Mouse (Mus musculus) neural tube, embryonic 14.5 days (tissue): ENCODE measurements around the gene Rnf224. TPM values are rescaled to one million over a fixed set of nuclear protein-coding genes. Genes with fewer than 3 reads are reported as not detected.

Experiments used
- ATAC-seq: fragments of 200-750 bp; cut with Nextera tagmentation; 2 replicates; pipeline ENCODE4 v1.8.0; 2017; ENCODE audit warnings: low read depth, mild to moderate bottlenecking, moderate TSS enrichment, moderate library complexity
- H3K27ac ChIP-seq: fragments of 300-500 bp; sonication (generic); 2 replicates; pipeline ENCODE4 v1.5.1; 2014; ENCODE audit warnings: low read depth, mild to moderate bottlenecking, control low read depth, low read length, moderate library complexity, mixed read lengths
- H3K27me3 ChIP-seq: fragments of 300-500 bp; sonication (generic); 2 replicates; pipeline ENCODE4 v1.6.1; 2014; ENCODE audit warnings: low read length; ENCODE audit not compliant: control insufficient read depth, insufficient read depth
- H3K36me3 ChIP-seq: fragments of 300-500 bp; sonication (generic); 2 replicates; pipeline ENCODE4 v1.6.1; 2014; ENCODE audit warnings: low read length, mixed read lengths; ENCODE audit not compliant: control insufficient read depth, insufficient read depth
- H3K4me1 ChIP-seq: fragments of 300-500 bp; sonication (generic); 2 replicates; pipeline ENCODE4 v1.6.1; 2014; ENCODE audit warnings: low read length; ENCODE audit not compliant: control insufficient read depth, insufficient read depth
- H3K4me2 ChIP-seq: fragments of 300-500 bp; sonication (generic); 2 replicates; pipeline ENCODE4 v1.6.1; 2014; ENCODE audit warnings: mild to moderate bottlenecking, low read depth, low read length, control low read depth
- H3K4me3 ChIP-seq: fragments of 300-500 bp; sonication (generic); 2 replicates; pipeline ENCODE4 v1.5.1; 2014; ENCODE audit warnings: low read depth, low read length, control low read depth, mixed read lengths
- H3K9ac ChIP-seq: fragments of 300-500 bp; sonication (generic); replicated peaks from 2 replicates; pipeline ENCODE4 v1.6.1; 2014; ENCODE audit warnings: low read depth, mild to moderate bottlenecking, control low read depth, low read length, mixed read lengths
- H3K9me3 ChIP-seq: fragments of 300-500 bp; sonication (generic); 2 replicates; pipeline ENCODE4 v1.6.1; 2016; ENCODE audit warnings: low read length; ENCODE audit not compliant: control insufficient read depth
- WGBS: fragments of 180-500 bp; shearing (Covaris S2); extraction: QIAGEN DNeasy Blood & Tissue Kit; methylation state at CpG from one replicate; pipeline ENCODE4 v1.1.7; 2014; 5-methylcytosine and 5-hydroxymethylcytosine counted together
- polyA plus RNA-seq: library from polyadenylated mRNA; unstranded; fragments of >200 nt; fragmentation: Nextera tagmentation; extraction: Ambion mirVana; gene quantifications from 2 replicates; pipeline ENCODE4 v1.2.1, GENCODE M21; 2014

The Rnf224 gene
- polyA plus RNA-seq, 1 experiment from 2014 or later = not detected

GRCm38 (mm10) chr2:25196172-25196954, 40.2 kb downstream of the Rnf224 start, which contains the start of gene Tor4a:
Gene Tor4a (minus strand): TSS chr2:25196886.
- WGBS = 10% methylated on average over 8 of the region's 8 CpGs
- no peak within 1 kb of the TSS for H3K27ac ChIP-seq
- no peaks in the 10 kb centered on the region for H3K9me3 ChIP-seq
- H3K27me3 ChIP-seq = peaks cover 9% of the 10 kb centered on the region; the same call in 1 of the 2 replicates
- no peak within 1 kb of the TSS; the same call in 1 of the 2 replicates for H3K4me3 ChIP-seq
- ATAC-seq = no peak
- peaks cover 28% of the 10 kb centered on the region for H3K36me3 ChIP-seq
- H3K4me2 ChIP-seq = 0 out of 2 replicates have a peak within 1 kb of the TSS, but pooled peaks have one; percentile 16
- H3K4me1 ChIP-seq = no peaks in the 10 kb centered on the region
- H3K9ac ChIP-seq = no peak within 1 kb of the TSS

DNA sequence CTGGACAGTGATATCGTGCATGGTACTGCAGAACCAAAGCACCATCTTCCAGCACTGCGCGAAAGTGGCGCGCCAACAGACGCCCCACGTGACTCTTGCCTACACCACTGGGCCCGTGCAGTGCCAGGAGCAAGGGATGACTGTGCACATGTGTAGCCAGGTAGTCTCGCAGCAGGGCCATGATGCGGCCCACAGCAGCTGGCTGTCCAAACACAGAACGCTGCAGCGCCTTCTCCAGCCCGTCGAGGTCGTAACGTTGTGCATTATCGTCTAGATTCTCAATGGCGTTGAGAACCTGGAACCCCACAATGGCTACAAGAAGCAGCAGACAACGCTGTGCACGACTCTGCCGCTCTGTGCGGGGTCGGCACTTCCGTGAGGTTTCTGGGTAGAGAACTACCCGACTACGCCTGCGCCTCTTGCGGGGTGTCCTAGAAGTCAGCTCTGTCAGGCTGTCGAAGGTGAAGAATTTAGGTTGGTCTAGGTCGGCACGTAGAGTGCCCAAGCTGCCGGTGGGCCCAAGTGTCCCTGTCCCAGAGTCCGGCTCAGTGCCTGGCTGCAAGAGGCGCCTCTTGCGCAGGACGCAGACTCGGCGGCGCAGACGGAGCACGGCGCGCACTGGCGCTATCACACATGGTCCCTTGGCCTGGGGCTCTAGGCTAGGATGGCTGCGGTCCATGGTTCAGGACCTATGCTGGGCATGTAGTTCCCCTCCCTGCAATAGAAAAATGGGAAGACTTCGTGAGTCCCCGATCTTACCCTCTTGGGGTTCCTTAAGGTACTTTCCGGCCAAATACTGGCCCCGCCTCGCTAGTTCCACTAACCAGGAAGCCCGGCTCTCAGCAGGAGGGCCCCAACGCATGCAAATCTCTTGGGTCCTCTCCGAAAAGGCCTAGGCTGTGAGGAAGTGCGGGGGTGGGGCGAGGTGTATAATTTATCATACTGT, 41.1 kb downstream of the Rnf224 start:
- Histone ChIP-seq H3K4me3 (no peak overlapping the region; the same call in 1 of the 2 replicates), H3K9me3 (no peaks in the 10 kb centered on the region), H3K36me3 (peaks cover 20% of the 10 kb centered on the region), H3K9ac (no peak overlapping the region), H3K4me2 (0 out of 2 replicates have a peak overlapping the region, but pooled peaks have one; percentile 16), H3K4me1 (no peaks in the 10 kb centered on the region), H3K27me3 (peaks cover 9% of the 10 kb centered on the region; the same call in 1 of the 2 replicates), H3K27ac (no peak overlapping the region)
- ATAC-seq = no peak
- WGBS = 23% methylated on average over 55 of the region's 55 CpGs

GRCm38 (mm10) chr2:25194486-25195171, 42.0 kb downstream of the Rnf224 start:
- peaks cover 9% of the 10 kb centered on the region; the same call in 1 of the 2 replicates for H3K27me3 ChIP-seq
- H3K36me3 ChIP-seq = peaks cover 11% of the 10 kb centered on the region
- no peak overlapping the region for H3K4me3 ChIP-seq
- no peak for ATAC-seq
- WGBS = 87% methylated on average over 17 of the region's 17 CpGs
- no peak overlapping the region for H3K27ac ChIP-seq
- H3K9me3 ChIP-seq = no peaks in the 10 kb centered on the region
- no peaks in the 10 kb centered on the region for H3K4me1 ChIP-seq
- no peak overlapping the region for H3K9ac ChIP-seq
- no peak overlapping the region for H3K4me2 ChIP-seq

GRCm38 (mm10) chr2:25194006-25194405, 42.6 kb downstream of the Rnf224 start:
- no peak overlapping the region for H3K27ac ChIP-seq
- ATAC-seq = no peak
- no peaks in the 10 kb centered on the region for H3K9me3 ChIP-seq
- 80% methylated on average over 5 of the region's 5 CpGs for WGBS
- H3K4me3 ChIP-seq = no peak overlapping the region
- H3K4me2 ChIP-seq = no peak overlapping the region
- H3K4me1 ChIP-seq = no peaks in the 10 kb centered on the region
- no peak overlapping the region for H3K9ac ChIP-seq
- H3K36me3 ChIP-seq = peaks cover 7% of the 10 kb centered on the region
- H3K27me3 ChIP-seq = peaks cover 9% of the 10 kb centered on the region; the same call in 1 of the 2 replicates

DNA sequence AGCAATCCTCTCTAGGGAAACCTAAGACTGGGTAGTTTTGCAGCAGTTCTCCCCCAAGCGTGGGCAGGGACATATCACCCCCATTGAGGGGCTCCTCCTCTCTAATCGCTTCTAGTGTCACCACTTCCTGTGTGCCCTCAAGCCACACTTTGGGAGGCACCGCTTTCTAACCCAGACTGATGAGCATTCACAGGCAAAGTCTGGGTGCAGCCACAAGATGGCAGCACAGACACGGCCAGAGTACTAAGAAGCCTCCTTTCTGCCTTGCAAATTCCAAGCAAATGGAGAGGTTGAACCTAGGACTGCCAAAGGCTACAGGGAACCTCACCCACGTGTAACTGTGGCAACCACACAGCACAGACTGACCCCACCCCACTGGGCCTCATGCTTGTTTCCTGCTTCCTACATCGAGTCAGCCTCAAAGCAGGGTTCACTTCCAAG, 43.2 kb downstream of the Rnf224 start:
- Histone ChIP-seq H3K9me3 (no peaks in the 10 kb centered on the region), H3K27me3 (peaks cover 9% of the 10 kb centered on the region; the same call in 1 of the 2 replicates), H3K4me2 (no peak overlapping the region), H3K4me1 (no peaks in the 10 kb centered on the region), H3K36me3 (peaks cover 5% of the 10 kb centered on the region; the same call in 1 of the 2 replicates), H3K4me3 (no peak overlapping the region), H3K27ac (no peak overlapping the region), H3K9ac (no peak overlapping the region)
- 2% methylated on average over 6 of the region's 6 CpGs for WGBS
- peak; percentile 83 for ATAC-seq

DNA sequence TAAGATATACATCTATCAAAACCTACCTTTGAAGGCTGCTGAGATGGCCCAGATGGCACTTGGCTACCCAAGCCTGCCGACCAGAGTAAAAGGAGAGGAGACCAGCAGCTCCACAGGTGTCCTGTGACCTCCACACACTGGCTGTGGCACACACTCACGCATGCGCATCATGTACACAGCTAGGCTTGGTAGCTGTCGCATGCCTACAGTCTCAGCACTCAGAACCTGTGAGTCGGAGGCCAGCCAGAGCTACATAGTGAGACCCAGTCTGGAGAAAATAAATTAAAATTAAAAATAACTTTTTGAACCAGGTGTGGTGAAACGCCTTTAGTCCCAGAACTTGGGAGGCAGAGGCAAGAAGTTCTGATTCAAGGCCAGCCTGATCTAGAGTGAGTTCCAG, 48.7 kb downstream of the Rnf224 start:
- H3K27ac ChIP-seq = no peak overlapping the region
- H3K9me3 ChIP-seq = no peaks in the 10 kb centered on the region
- H3K36me3 ChIP-seq = no peaks in the 10 kb centered on the region
- H3K9ac ChIP-seq = no peak overlapping the region
- H3K4me3 ChIP-seq = no peak overlapping the region
- H3K4me1 ChIP-seq = peaks cover 1% of the 10 kb centered on the region
- H3K27me3 ChIP-seq = no peaks in the 10 kb centered on the region
- no peak overlapping the region for H3K4me2 ChIP-seq
- WGBS = 82% methylated on average over 6 of the region's 6 CpGs
- no peak for ATAC-seq

GRCm38 (mm10) chr2:25186575-25186930, 50.0 kb downstream of the Rnf224 start:
- H3K4me3 ChIP-seq = peak overlapping the region; percentile 32
- no peaks in the 10 kb centered on the region for H3K36me3 ChIP-seq
- H3K27me3 ChIP-seq = no peaks in the 10 kb centered on the region
- peak overlapping the region; percentile 68 for H3K27ac ChIP-seq
- ATAC-seq = no peak
- peaks cover 5% of the 10 kb centered on the region for H3K4me1 ChIP-seq
- H3K9me3 ChIP-seq = no peaks in the 10 kb centered on the region
- no peak overlapping the region for H3K9ac ChIP-seq
- peak overlapping the region; percentile 46 for H3K4me2 ChIP-seq
- WGBS = 36% methylated on average over 5 of the region's 5 CpGs

GRCm38 (mm10) chr2:25185625-25186574, 50.7 kb downstream of the Rnf224 start:
- peak overlapping the region; percentile 32 for H3K4me3 ChIP-seq
- peak overlapping the region; percentile 46 for H3K4me2 ChIP-seq
- H3K36me3 ChIP-seq = no peaks in the 10 kb centered on the region
- H3K9ac ChIP-seq = peak overlapping the region; percentile 43
- ATAC-seq = peak; percentile 83
- H3K27me3 ChIP-seq = no peaks in the 10 kb centered on the region
- WGBS = under 1% methylated on average over 57 of the region's 64 CpGs
- peaks cover 5% of the 10 kb centered on the region for H3K4me1 ChIP-seq
- H3K27ac ChIP-seq = peak overlapping the region; percentile 68
- H3K9me3 ChIP-seq = no peaks in the 10 kb centered on the region
